Mouse (Mus musculus): ENCODE data around the gene Hemk1. TPM values are rescaled to one million over a fixed set of nuclear protein-coding genes. Genes with fewer than 3 reads are reported as not detected.
A peak's percentile ranks its signal among the peaks of the same experiment; 100 is the strongest.

Gene Hemk1
- total RNA-seq (2012; rRNA removed) = 12.2 and 20.5 TPM in 2 replicates
- total RNA-seq (2014; rRNA removed) = 10.8 and 12.1 TPM in 2 replicates
- 11.9 TPM in 2 replicates for polyA plus RNA-seq (2012; ENCODE audit: insufficient read length, low read depth)

- peak within 1 kb of the TSS; percentile 76 for H3K9ac ChIP-seq (ENCODE audit: insufficient read depth, low read depth)
- H3K79me2 ChIP-seq (replicated peaks; ENCODE audit: control insufficient read depth, extremely low read depth, insufficient read depth, poor library complexity, severe bottlenecking) = no peaks in the 10 kb centered on the region
- peaks cover 27 to 57% of the 10 kb centered on the region in 2 experiments for H3K4me1 ChIP-seq (ENCODE audit: control insufficient read depth in 1 of 2, insufficient read depth in 2 of 2)
- in situ Hi-C loops (cut with MboI; ENCODE audit: low pct_ligation_motif_present, low pct_unique_long_range_greater_than_20kb, low sequenced_read_pairs) (loop anchor here (5.0 kb wide), 1 partner anchor 41 kb away; the partner anchor contains the start of gene Cish), dilution Hi-C loops (cut with MboI; ENCODE audit: extremely low pct_ligation_motif_present, extremely low pct_unique_long_range_greater_than_20kb, low sequenced_read_pairs) (no loop called here)
- no peaks in the 10 kb centered on the region for H3K9me3 ChIP-seq (replicated peaks; ENCODE audit: low read length)
- no peak for TF ChIP-seq SMC3 (IDR thresholded peaks at IDR 0.05; ENCODE audit: low read depth, low read length)
- no peak for TF ChIP-seq JUN (IDR thresholded peaks at IDR 0.05; ENCODE audit: insufficient read depth, low read depth, low read length)
- TF ChIP-seq POLR2A (IDR thresholded peaks at IDR 0.05; ENCODE audit: low read depth, low read length) = peak; percentile 82
- TF ChIP-seq MAFK (IDR thresholded peaks at IDR 0.05; ENCODE audit: insufficient replicate concordance, low read length) = 0 out of 2 replicates have a peak, but pooled peaks have one; percentile 24
- peak; percentile 90 for TF ChIP-seq MAZ (IDR thresholded peaks at IDR 0.05; ENCODE audit: low read depth, low read length)
- TF ChIP-seq MEF2A (IDR thresholded peaks at IDR 0.05; ENCODE audit: borderline replicate concordance, low read depth, low read length) = peak; percentile 82
- no peak for TF ChIP-seq POLR2AphosphoS2 (IDR thresholded peaks at IDR 0.05; ENCODE audit: low read depth, low read length)
- 0 out of 2 replicates have a peak, but pooled peaks have one; percentile 12 for TF ChIP-seq ETS1 (conservative IDR thresholded peaks at IDR 0.05; ENCODE audit: low read depth, low read length)
- peak; percentile 76 for TF ChIP-seq TBP (conservative IDR thresholded peaks at IDR 0.05; ENCODE audit: low read depth, low read length)
- peak; percentile 87 for TF ChIP-seq MXI1 (IDR thresholded peaks at IDR 0.05; ENCODE audit: low read depth, low read length)
- 0 out of 4 replicates have a peak, but pooled peaks of 1 of the 2 experiments have one; percentile 0 for TF ChIP-seq CTCF (conservative IDR thresholded peaks at IDR 0.05 in 1 of 2, IDR thresholded peaks at IDR 0.05 in 1 of 2; ENCODE audit: low read depth in 2 of 2, low read length in 2 of 2)
- TF ChIP-seq UBTF (IDR thresholded peaks at IDR 0.05; ENCODE audit: low read depth, low read length) = 0 out of 2 replicates have a peak, but pooled peaks have one; percentile 67
- TF ChIP-seq HCFC1 (IDR thresholded peaks at IDR 0.05; ENCODE audit: low read depth, low read length) = peak; percentile 95
- no peak for TF ChIP-seq EP300 (IDR thresholded peaks at IDR 0.05; ENCODE audit: low read length)
- no peak for TF ChIP-seq GABPA (IDR thresholded peaks at IDR 0.05; ENCODE audit: insufficient replicate concordance, low read depth, low read length)
- no peak for TF ChIP-seq RCOR1 (conservative IDR thresholded peaks at IDR 0.05; ENCODE audit: low read depth, low read length)
- no peak for TF ChIP-seq USF1 (IDR thresholded peaks at IDR 0.05; ENCODE audit: low read depth, low read length)
- TF ChIP-seq ZNF384 (IDR thresholded peaks at IDR 0.05; ENCODE audit: low read depth, low read length) = no peak
- no peak for TF ChIP-seq JUND (conservative IDR thresholded peaks at IDR 0.05; ENCODE audit: low read depth, low read length)
- TF ChIP-seq IRF4 (IDR thresholded peaks at IDR 0.05; ENCODE audit: low read depth, low read length) = peak; percentile 80
- no peak for TF ChIP-seq NRF1 (IDR thresholded peaks at IDR 0.05; ENCODE audit: low read depth, low read length)
- no peak for TF ChIP-seq E2F4 (IDR thresholded peaks at IDR 0.05; ENCODE audit: insufficient replicate concordance, low read depth, low read length)
- TF ChIP-seq MYC (IDR thresholded peaks at IDR 0.05; ENCODE audit: low read depth, low read length) = 0 out of 2 replicates have a peak, but pooled peaks have one; percentile 22
- no peak for TF ChIP-seq PAX5 (IDR thresholded peaks at IDR 0.05; ENCODE audit: low read length)
- peak; percentile 79 for TF ChIP-seq ZMIZ1 (IDR thresholded peaks at IDR 0.05; ENCODE audit: low read depth, low read length)
- no peak for TF ChIP-seq USF2 (conservative IDR thresholded peaks at IDR 0.05; ENCODE audit: low read depth, low read length)
- TF ChIP-seq CHD2 (IDR thresholded peaks at IDR 0.05; ENCODE audit: low read length) = peak; percentile 64
- no peak; the same call in 1 of the 2 replicates for TF ChIP-seq BHLHE40 (IDR thresholded peaks at IDR 0.05; ENCODE audit: low read depth, low read length)
- peak; percentile 79 for TF ChIP-seq NELFE (IDR thresholded peaks at IDR 0.05; ENCODE audit: low read depth, low read length)
- TF ChIP-seq ZC3H11A (IDR thresholded peaks at IDR 0.05; ENCODE audit: low read depth, low read length) = no peak
- TF ChIP-seq RAD21 (IDR thresholded peaks at IDR 0.05; ENCODE audit: low read depth, low read length) = no peak
- TF ChIP-seq MAX (IDR thresholded peaks at IDR 0.05; ENCODE audit: low read length) = no peak; the same call in none of the 2 replicates
- peak; percentile 74 for TF ChIP-seq TCF12 (IDR thresholded peaks at IDR 0.05; ENCODE audit: low read depth, low read length)
- TF ChIP-seq KAT2A (IDR thresholded peaks at IDR 0.05; ENCODE audit: insufficient replicate concordance, low read length) = peak; percentile 78; the same call in 1 of the 2 replicates
- no peak for TF ChIP-seq ZKSCAN1 (IDR thresholded peaks at IDR 0.05; ENCODE audit: borderline replicate concordance, low read depth, low read length)
- TF ChIP-seq ELF1 (IDR thresholded peaks at IDR 0.05; ENCODE audit: low read depth, low read length) = peak; percentile 80
- TF ChIP-seq SIN3A (IDR thresholded peaks at IDR 0.05; ENCODE audit: low read length) = peak; percentile 82
- no peak for TF ChIP-seq CHD1 (IDR thresholded peaks at IDR 0.05; ENCODE audit: low read depth, low read length)
- H3K4me3 ChIP-seq (replicated peaks in 1 of 3; ENCODE audit: low read depth in 2 of 3, low read length in 2 of 3, poor library complexity in 1 of 3) = peak within 1 kb of the TSS; percentile 69 to 89 (median 74)
- peaks cover 26% of the 10 kb centered on the region for H3K27me3 ChIP-seq (replicated peaks)
- peak within 1 kb of the TSS; percentile 94 for H3K4me2 ChIP-seq (ENCODE audit: insufficient read depth, low read depth, poor library complexity, severe bottlenecking)
- H3K27ac ChIP-seq (ENCODE audit: insufficient read depth, low read depth) = no peak within 1 kb of the TSS
- H3K36me3 ChIP-seq (replicated peaks in 1 of 2; ENCODE audit: control insufficient read depth in 1 of 2, insufficient read depth in 1 of 2, low read length in 1 of 2) = peaks cover 0 to 30% of the 10 kb centered on the region in 2 experiments
- peak; percentile 90 for DNase-seq (ENCODE audit: extremely low read depth)
Observed at GRCm38 (mm10) chr9:107338172-107338883, at the start of gene Hemk1. Gene Hemk1 (minus strand): TSS chr9:107338350.
